Mouse (Mus musculus): ENCODE results near the gene Olfr462. TPM values are rescaled to one million over a fixed set of nuclear protein-coding genes. Genes with fewer than 3 reads are reported as not detected.
"Not testable (repeated sequence)": the region's sequence is repeated elsewhere in the genome, so short reads cannot be mapped to it uniquely, and the experiment has no call there.

The Olfr462 gene
- polyA plus RNA-seq, 1 experiment = not detected

DNA sequence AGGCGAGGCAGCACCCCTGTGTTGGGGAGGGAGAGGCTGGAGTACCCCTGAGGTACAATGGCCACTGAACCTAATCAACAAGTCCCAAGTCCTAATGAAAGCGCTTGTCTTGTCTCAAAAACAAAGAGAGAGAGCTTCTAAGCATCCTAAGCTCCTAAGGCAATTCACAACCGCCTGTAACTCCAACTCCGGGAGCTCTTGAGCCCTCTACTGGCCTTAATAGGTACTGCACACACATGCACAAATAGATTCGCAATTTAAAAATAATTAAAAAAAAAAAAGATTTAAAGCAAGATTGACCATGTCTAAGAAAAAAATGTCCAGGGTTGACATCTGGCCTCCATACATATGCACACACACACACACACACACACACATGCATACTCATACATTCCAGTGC, 8.6 kb downstream of the Olfr462 start:
- Histone ChIP-seq H3K9me3 (ENCODE audit: control insufficient read depth, low read length) (no peaks in the 10 kb centered on the region), H3K4me1 (ENCODE audit: control insufficient read depth) (no peaks in the 10 kb centered on the region), H3K27me3 (ENCODE audit: control insufficient read depth) (no peaks in the 10 kb centered on the region), H3K36me3 (ENCODE audit: control insufficient read depth) (no peaks in the 10 kb centered on the region), H3K4me3 (replicated peaks) (no peak overlapping the region)
- TF ChIP-seq GATA1 (IDR thresholded peaks at IDR 0.05; ENCODE audit: low read length) (no peak), TAL1 (IDR thresholded peaks at IDR 0.05; ENCODE audit: low read length) (no peak)

DNA sequence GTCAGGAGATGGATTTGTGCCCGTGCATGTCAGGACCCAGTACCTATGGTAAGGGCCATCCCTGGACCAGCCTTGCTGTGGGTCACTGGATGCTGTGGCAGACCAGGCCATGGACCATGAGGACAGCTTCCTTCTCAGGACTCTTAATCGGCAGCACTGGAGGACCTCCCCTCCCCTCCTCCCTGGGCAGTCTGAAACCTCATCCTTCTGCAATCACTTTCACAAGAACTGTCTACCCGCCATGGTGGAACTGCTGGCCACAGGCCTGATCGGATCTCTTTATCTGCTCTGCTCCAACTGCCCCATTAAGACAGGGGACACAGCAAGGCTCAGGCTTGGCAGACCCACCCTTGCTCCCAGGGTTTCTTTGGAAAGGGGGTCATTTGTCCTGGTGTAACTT, 10.4 kb downstream of the Olfr462 start:
- no peaks in the 10 kb centered on the region for H3K36me3 ChIP-seq (ENCODE audit: control insufficient read depth)
- no peak overlapping the region for H3K4me3 ChIP-seq (replicated peaks)
- no peaks in the 10 kb centered on the region for H3K9me3 ChIP-seq (ENCODE audit: control insufficient read depth, low read length)
- no peaks in the 10 kb centered on the region for H3K4me1 ChIP-seq (ENCODE audit: control insufficient read depth)
- H3K27me3 ChIP-seq (ENCODE audit: control insufficient read depth) = no peaks in the 10 kb centered on the region
- TF ChIP-seq GATA1 (IDR thresholded peaks at IDR 0.05; ENCODE audit: low read length) (no peak), TAL1 (IDR thresholded peaks at IDR 0.05; ENCODE audit: low read length) (no peak)

DNA sequence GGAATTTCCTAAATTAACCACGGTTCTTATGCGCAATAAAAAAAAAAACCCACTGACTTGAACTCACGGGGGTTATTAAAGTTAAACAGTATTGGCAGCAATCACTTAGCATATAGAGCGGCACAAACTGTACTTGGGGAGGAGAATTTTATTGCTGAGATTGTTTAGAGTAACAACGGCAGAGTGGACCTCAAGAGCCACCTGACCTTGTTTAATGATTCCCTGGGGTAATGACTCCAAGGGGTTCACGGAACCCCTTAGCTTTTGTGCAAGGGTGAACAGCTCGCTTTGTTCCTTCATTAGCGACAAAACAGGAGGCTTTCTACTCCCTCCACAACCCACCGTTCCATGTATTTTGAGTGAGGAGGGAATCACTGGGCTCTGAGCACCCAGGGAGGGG, 12.2 kb downstream of the Olfr462 start:
- TF ChIP-seq GATA1 (IDR thresholded peaks at IDR 0.05; ENCODE audit: low read length) = no peak
- TF ChIP-seq TAL1 (IDR thresholded peaks at IDR 0.05; ENCODE audit: low read length) = no peak
- Histone ChIP-seq H3K4me3 (replicated peaks) (no peak overlapping the region), H3K36me3 (ENCODE audit: control insufficient read depth) (no peaks in the 10 kb centered on the region), H3K9me3 (ENCODE audit: control insufficient read depth, low read length) (no peaks in the 10 kb centered on the region), H3K27me3 (ENCODE audit: control insufficient read depth) (no peaks in the 10 kb centered on the region), H3K4me1 (ENCODE audit: control insufficient read depth) (no peaks in the 10 kb centered on the region)

DNA sequence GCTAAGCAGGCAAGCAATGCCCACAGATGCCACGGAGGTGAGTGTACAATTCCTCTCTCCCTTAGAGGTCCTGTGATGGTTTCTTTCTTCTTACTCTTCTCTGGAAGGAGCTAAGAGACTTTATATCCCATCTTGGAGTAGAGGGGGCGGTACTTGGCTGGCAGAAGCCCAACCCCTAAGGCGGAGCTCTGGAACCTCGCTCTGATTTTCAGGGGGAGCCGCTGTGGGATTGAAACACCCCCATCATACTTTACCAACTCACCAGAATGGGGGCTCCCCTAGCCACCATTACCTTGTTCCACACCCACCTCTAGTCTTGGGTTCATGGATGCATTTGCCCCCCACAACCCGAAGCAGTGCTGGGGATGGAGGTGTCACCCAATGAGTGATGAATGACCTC, 16.6 kb downstream of the Olfr462 start, which contains the start of gene Epx:
Epx (minus strand) TSS at position 101 of the 400 bp plus-strand sequence.
- Histone ChIP-seq H3K36me3 (ENCODE audit: control insufficient read depth) (no peaks in the 10 kb centered on the region), H3K4me3 (replicated peaks) (no peak within 1 kb of the TSS)
- TF ChIP-seq TAL1 (IDR thresholded peaks at IDR 0.05; ENCODE audit: low read length) = no peak
- no peak for TF ChIP-seq GATA1 (IDR thresholded peaks at IDR 0.05; ENCODE audit: low read length)

DNA sequence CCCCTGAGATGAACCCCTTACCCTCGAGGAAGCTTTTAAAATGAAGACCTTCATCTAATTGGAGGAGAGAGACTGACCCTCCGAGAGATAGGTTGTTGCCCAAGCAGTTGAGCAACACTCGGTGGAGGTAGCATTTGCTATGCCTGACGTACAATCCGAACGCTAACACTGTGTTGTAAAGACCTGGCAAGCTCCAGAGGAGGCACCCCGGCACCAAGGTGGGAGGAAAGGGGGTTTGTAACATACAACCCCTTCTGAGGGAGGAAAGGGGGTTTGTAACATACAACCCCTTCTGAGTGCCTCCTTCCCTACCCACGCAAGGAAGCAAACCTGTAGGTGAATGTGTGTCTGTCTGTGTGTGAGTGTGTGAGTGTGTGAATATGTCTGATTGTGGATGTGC, 20.3 kb downstream of the Olfr462 start:
- no peak for TF ChIP-seq TAL1 (IDR thresholded peaks at IDR 0.05; ENCODE audit: low read length)
- no peak for TF ChIP-seq GATA1 (IDR thresholded peaks at IDR 0.05; ENCODE audit: low read length)
- H3K4me3 ChIP-seq (replicated peaks) = no peak overlapping the region
- no peaks in the 10 kb centered on the region for H3K9me3 ChIP-seq (ENCODE audit: control insufficient read depth, low read length)
- no peaks in the 10 kb centered on the region for H3K27me3 ChIP-seq (ENCODE audit: control insufficient read depth)
- no peaks in the 10 kb centered on the region for H3K4me1 ChIP-seq (ENCODE audit: control insufficient read depth)
- H3K36me3 ChIP-seq (ENCODE audit: control insufficient read depth) = no peaks in the 10 kb centered on the region

More for the DNA sequence above, 16.6 kb downstream of the Olfr462 start, which contains the start of gene Epx:
- Histone ChIP-seq H3K9me3 (ENCODE audit: control insufficient read depth, low read length) (no peaks in the 10 kb centered on the region), H3K4me1 (ENCODE audit: control insufficient read depth) (no peaks in the 10 kb centered on the region), H3K27me3 (ENCODE audit: control insufficient read depth) (no peaks in the 10 kb centered on the region)

DNA sequence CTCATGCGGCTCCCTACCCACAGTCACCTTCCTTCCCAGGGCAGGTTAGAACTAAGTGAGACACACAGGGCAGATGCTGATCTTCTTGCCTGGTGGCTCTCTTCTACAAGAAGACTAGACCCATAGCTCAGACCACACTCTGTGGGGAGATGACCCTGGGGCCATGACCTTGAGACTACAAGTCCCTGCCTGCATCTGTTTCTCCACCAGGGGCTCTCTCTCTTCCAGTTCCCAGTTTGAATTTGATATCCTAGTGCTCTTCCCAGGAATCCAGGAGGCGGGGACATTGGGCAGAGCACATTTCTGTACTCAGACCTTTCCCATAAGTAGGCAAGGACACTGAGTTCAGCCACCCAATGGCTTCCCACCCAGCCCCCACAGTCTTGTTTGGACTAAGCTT, 22.0 kb downstream of the Olfr462 start:
- Histone ChIP-seq H3K4me1 (ENCODE audit: control insufficient read depth) (no peaks in the 10 kb centered on the region), H3K9me3 (ENCODE audit: control insufficient read depth, low read length) (no peaks in the 10 kb centered on the region), H3K36me3 (ENCODE audit: control insufficient read depth) (no peaks in the 10 kb centered on the region), H3K27me3 (ENCODE audit: control insufficient read depth) (no peaks in the 10 kb centered on the region), H3K4me3 (replicated peaks) (no peak overlapping the region)
- TF ChIP-seq TAL1 (IDR thresholded peaks at IDR 0.05; ENCODE audit: low read length) (no peak), GATA1 (IDR thresholded peaks at IDR 0.05; ENCODE audit: low read length) (no peak)

DNA sequence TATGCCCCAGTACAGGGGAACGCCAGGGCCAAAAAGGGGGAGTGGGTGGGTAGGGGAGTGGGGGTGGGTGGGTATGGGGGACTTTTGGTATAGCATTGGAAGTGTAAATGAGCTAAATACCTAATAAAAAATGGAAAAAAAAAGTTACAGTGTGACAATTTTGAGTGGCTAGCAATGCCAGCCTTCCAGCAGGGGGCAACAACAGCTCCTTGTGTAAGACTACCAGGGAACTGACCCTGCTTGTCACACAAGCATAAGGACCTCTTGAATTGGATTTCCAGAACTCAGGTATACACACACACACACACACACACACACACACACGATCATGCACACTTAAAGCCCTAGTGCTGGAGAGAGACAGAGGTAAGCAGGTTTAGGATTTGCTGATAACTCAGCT, 25.2 kb downstream of the Olfr462 start:
- not testable (repeated sequence) for H3K4me3 ChIP-seq (replicated peaks); H3K27me3 ChIP-seq (ENCODE audit: control insufficient read depth); H3K4me1 ChIP-seq (ENCODE audit: control insufficient read depth); H3K36me3 ChIP-seq (ENCODE audit: control insufficient read depth); H3K9me3 ChIP-seq (ENCODE audit: control insufficient read depth, low read length)

DNA sequence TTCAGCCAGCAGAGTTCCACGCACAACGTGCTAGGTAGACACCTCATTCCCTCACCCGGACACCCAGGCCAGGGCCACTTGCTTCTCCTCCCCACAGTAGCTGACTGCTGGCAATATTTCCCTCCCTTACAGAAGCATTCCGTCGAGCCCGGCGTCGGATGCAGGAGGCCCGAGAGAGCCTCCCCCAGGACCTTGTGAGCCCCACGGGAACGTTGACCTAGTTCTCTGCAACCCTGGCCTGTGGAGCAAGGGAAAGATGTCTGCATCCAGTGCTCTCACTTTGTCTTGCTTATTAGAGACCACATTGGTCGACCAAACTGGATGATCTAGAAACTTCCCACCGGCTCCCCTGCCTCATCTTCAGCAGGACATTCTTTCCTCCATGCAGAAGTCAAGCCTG, 29.3 kb downstream of the Olfr462 start:
- TF ChIP-seq TAL1 (IDR thresholded peaks at IDR 0.05; ENCODE audit: low read length) = no peak
- TF ChIP-seq GATA1 (IDR thresholded peaks at IDR 0.05; ENCODE audit: low read length) = no peak
- H3K27me3 ChIP-seq (ENCODE audit: control insufficient read depth) = no peaks in the 10 kb centered on the region
- H3K36me3 ChIP-seq (ENCODE audit: control insufficient read depth) = no peaks in the 10 kb centered on the region; the same call in 1 of the 2 replicates
- no peak overlapping the region for H3K4me3 ChIP-seq (replicated peaks)
- no peaks in the 10 kb centered on the region for H3K9me3 ChIP-seq (ENCODE audit: control insufficient read depth, low read length)
- H3K4me1 ChIP-seq (ENCODE audit: control insufficient read depth) = no peaks in the 10 kb centered on the region

DNA sequence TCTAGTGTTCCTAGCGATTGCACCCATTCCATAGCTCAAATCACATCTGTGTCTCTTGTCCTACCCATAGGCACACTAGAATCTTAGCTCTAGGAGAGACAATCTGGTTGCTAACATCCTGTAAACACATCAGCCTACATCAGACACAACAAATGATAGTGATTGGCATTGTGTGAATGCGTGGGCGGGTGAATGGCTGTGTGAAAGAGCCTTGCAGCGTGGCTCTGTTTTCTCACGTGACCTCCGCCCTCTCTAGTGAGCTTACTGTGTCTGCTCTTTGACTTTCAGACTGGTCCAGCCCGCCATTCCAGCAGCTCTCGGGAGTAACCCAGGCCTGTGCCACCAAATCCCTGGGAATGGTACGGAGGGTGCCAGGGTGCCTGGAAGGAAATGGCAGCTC, 31.6 kb downstream of the Olfr462 start:
- H3K36me3 ChIP-seq (ENCODE audit: control insufficient read depth) = no peaks in the 10 kb centered on the region; the same call in 1 of the 2 replicates
- no peaks in the 10 kb centered on the region for H3K27me3 ChIP-seq (ENCODE audit: control insufficient read depth)
- no peaks in the 10 kb centered on the region for H3K9me3 ChIP-seq (ENCODE audit: control insufficient read depth, low read length)
- no peaks in the 10 kb centered on the region for H3K4me1 ChIP-seq (ENCODE audit: control insufficient read depth)
- TF ChIP-seq TAL1 (IDR thresholded peaks at IDR 0.05; ENCODE audit: low read length) (no peak), GATA1 (IDR thresholded peaks at IDR 0.05; ENCODE audit: low read length) (no peak)
- H3K4me3 ChIP-seq (replicated peaks) = no peak overlapping the region

DNA sequence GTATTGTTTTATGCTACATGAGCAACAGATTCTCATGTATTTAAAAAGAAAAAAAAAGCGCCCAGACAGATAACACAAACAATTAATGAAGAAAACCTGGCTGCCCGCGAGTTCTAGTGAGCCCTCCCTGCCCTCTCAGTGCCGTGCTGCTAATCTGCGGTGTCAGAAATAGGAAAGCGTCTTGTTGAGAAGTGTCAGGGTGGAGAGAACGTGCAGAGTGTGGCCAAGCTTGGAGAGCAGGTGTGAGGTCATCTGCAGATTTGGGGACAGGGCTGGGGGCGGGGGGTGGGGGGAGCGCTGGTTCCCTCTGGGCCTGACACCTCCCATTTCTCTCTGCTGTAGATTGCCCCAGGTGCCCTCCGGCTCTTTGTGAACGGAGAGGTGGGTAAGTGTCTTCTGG, 32.8 kb downstream of the Olfr462 start:
- TF ChIP-seq GATA1 (IDR thresholded peaks at IDR 0.05; ENCODE audit: low read length) (no peak), TAL1 (IDR thresholded peaks at IDR 0.05; ENCODE audit: low read length) (no peak)
- Histone ChIP-seq H3K9me3 (ENCODE audit: control insufficient read depth, low read length) (no peaks in the 10 kb centered on the region), H3K27me3 (ENCODE audit: control insufficient read depth) (no peaks in the 10 kb centered on the region), H3K4me3 (replicated peaks) (no peak overlapping the region), H3K4me1 (ENCODE audit: control insufficient read depth) (no peaks in the 10 kb centered on the region), H3K36me3 (ENCODE audit: control insufficient read depth) (no peaks in the 10 kb centered on the region; the same call in 1 of the 2 replicates)

Measured in erythroblast, embryonic 14.5 days (primary cell).